In genomic region chr5:99669971-99670571, GRCm38 (mm10) we compare ENCODE assay signal across 14 mouse cellular contexts. TPM values are rescaled to one million over a fixed set of nuclear protein-coding genes. Genes with fewer than 3 reads are reported as not detected.
DNase-seq lines count a peak whose midpoint lies in the region; ATAC-seq lines count a peak whose summit lies in the region.
"Had no signal": no experiment of that assay in that cellular context is flagged by ENCODE, and none has a peak within 500 bp of the region (broad histone marks: within the 10 kb centered on the region; RNA-seq: fewer than 3 reads in every experiment).

No protein-coding gene starts in this region.

- H3K9ac ChIP-seq in hindbrain, embryonic 12.5 days, result no peak overlapping the region
- no peak overlapping the region for H3K9ac ChIP-seq in heart, embryonic 14.5 days (ENCODE audit: low read length)
- H3K9ac ChIP-seq: embryonic facial prominence, embryonic 13.5 days; limb, embryonic 12.5 days had no signal

- H3K4me3 ChIP-seq in hindbrain, embryonic 12.5 days, result no peak overlapping the region
- H3K4me3 ChIP-seq in hindbrain, embryonic 10.5 days, result no peak overlapping the region
- no peak overlapping the region for H3K4me3 ChIP-seq in heart, embryonic 14.5 days (ENCODE audit: control insufficient read depth in 1 of 2, insufficient read depth in 1 of 2, low read depth in 1 of 2, low read length in 2 of 2)
- H3K4me3 ChIP-seq: embryonic facial prominence, embryonic 13.5 days; limb, embryonic 12.5 days had no signal

- no peaks in the 10 kb centered on the region for H3K9me3 ChIP-seq in hindbrain, embryonic 12.5 days (replicated peaks)
- no peaks in the 10 kb centered on the region for H3K9me3 ChIP-seq in hindbrain, embryonic 10.5 days
- 0 out of 2 replicates have a peak, but pooled peaks cover 2% of the 10 kb centered on the region for H3K9me3 ChIP-seq in heart, embryonic 14.5 days (ENCODE audit: control insufficient read depth, low read length)
- H3K9me3 ChIP-seq: embryonic facial prominence, embryonic 13.5 days had no signal

- H3K4me1 ChIP-seq in hindbrain, embryonic 12.5 days, result peaks cover 4% of the 10 kb centered on the region; the same call in 1 of the 2 replicates
- no peaks in the 10 kb centered on the region; the same call in none of the 2 replicates for H3K4me1 ChIP-seq in hindbrain, embryonic 10.5 days (replicated peaks)
- H3K4me1 ChIP-seq in heart, embryonic 14.5 days (ENCODE audit: control insufficient read depth in 2 of 2, insufficient read depth in 2 of 2, low read length in 2 of 2), result peaks cover 9 to 24% of the 10 kb centered on the region in 2 experiments
- H3K4me1 ChIP-seq: limb, embryonic 12.5 days had no signal

- no peak overlapping the region for H3K4me2 ChIP-seq in hindbrain, embryonic 12.5 days (replicated peaks)
- H3K4me2 ChIP-seq in heart, embryonic 14.5 days (ENCODE audit: low read length), result peak overlapping the region; percentile 45
- H3K4me2 ChIP-seq: embryonic facial prominence, embryonic 13.5 days; limb, embryonic 12.5 days had no signal

- ATAC-seq in hindbrain, embryonic 12.5 days (ENCODE audit: low FRiP score), result peak; percentile 46; the same call in 1 of the 2 replicates
- ATAC-seq in heart, embryonic 14.5 days (ENCODE audit: insufficient number of reproducible peaks, insufficient read depth, low FRiP score, low read depth), result peak; percentile 83
- ATAC-seq: intestine, postnatal 0 days had no signal

- no peaks in the 10 kb centered on the region for H3K36me3 ChIP-seq in hindbrain, embryonic 12.5 days
- no peaks in the 10 kb centered on the region for H3K36me3 ChIP-seq in hindbrain, embryonic 10.5 days
- no peaks in the 10 kb centered on the region for H3K36me3 ChIP-seq in heart, embryonic 14.5 days (ENCODE audit: control insufficient read depth, insufficient read depth, low read length)
- H3K36me3 ChIP-seq: embryonic facial prominence, embryonic 13.5 days; limb, embryonic 12.5 days had no signal

- 68% methylated on average over 9 of the region's 9 CpGs for WGBS in hindbrain, embryonic 12.5 days
- WGBS in hindbrain, embryonic 10.5 days, result 76% methylated on average over 9 of the region's 9 CpGs
- WGBS in heart, embryonic 14.5 days, result 11% methylated on average over 9 of the region's 9 CpGs

- H3K27me3 ChIP-seq in hindbrain, embryonic 12.5 days, result no peaks in the 10 kb centered on the region
- peaks cover 11% of the 10 kb centered on the region; the same call in 1 of the 2 replicates for H3K27me3 ChIP-seq in hindbrain, embryonic 10.5 days (ENCODE audit: insufficient read depth, poor library complexity, severe bottlenecking)
- H3K27me3 ChIP-seq in heart, embryonic 14.5 days (ENCODE audit: control insufficient read depth, insufficient read depth, low read length), result no peaks in the 10 kb centered on the region
- H3K27me3 ChIP-seq: embryonic facial prominence, embryonic 13.5 days; limb, embryonic 12.5 days had no signal

- DNase-seq in hindbrain, embryonic 10.5 days (ENCODE audit: low spot score), result no peak
- DNase-seq in kidney, adult 9 months, result peak; percentile 20
- DNase-seq in lung, postnatal 10 days, result peak; percentile 25
- DNase-seq in layer of hippocampus, postnatal 36 days, result no peak
- no peak for DNase-seq in frontal cortex, postnatal 36 days (ENCODE audit: low spot score in 2 of 2)
- no peak for DNase-seq in thymus, postnatal 4 days
- DNase-seq: cerebellum, adult 11 months; right cerebral cortex, adult 18-20 months; thymus, postnatal 25 days had no signal

- 0 out of 2 replicates have a peak overlapping the region, but pooled peaks have one; percentile 35 for H3K27ac ChIP-seq in hindbrain, embryonic 12.5 days
- H3K27ac ChIP-seq in hindbrain, embryonic 10.5 days, result no peak overlapping the region
- peak overlapping the region; percentile 6 to 70 for H3K27ac ChIP-seq in heart, embryonic 14.5 days (replicated peaks in 1 of 2; ENCODE audit: control insufficient read depth in 1 of 2, insufficient read depth in 1 of 2, low read depth in 2 of 2, low read length in 2 of 2)
- H3K27ac ChIP-seq: embryonic facial prominence, embryonic 13.5 days; limb, embryonic 12.5 days had no signal

RNA-seq across cellular contexts. Expression of gene Rasgef1b, which starts 58.8 kb away (rescaled TPM):
- polyA plus RNA-seq in hindbrain, embryonic 12.5 days (2016; fragmentation: Nextera tagmentation; extraction: Ambion mirVana), result 25.9 and 30.5 TPM in 2 replicates
- 9.2 TPM in 2 replicates for polyA plus RNA-seq in hindbrain, embryonic 10.5 days (2016; fragmentation: Nextera tagmentation; extraction: Ambion mirVana)
- polyA plus RNA-seq in heart, embryonic 14.5 days (2014; fragmentation: Nextera tagmentation; extraction: Ambion mirVana), result 42.4 and 45.9 TPM in 2 replicates
- 10 to 100 TPM; 12.4 to 13.1 TPM for total RNA-seq in layer of hippocampus, postnatal 36 days (2021)

Comparison
In these comparisons a context has a peak if more than half of its experiments do, and no peak if none do; other contexts are left out.
1. DNase-seq: peak in kidney, adult 9 months (single experiment) and lung, postnatal 10 days (single experiment); none in hindbrain, embryonic 10.5 days (single experiment), layer of hippocampus, postnatal 36 days (0 of 2), frontal cortex, postnatal 36 days (0 of 2) and thymus, postnatal 4 days (single experiment).